ENCODE assay signal across 8 mouse cellular contexts in genomic region chr16:34343968-34344367, GRCm38 (mm10).
DNase-seq lines count a peak whose midpoint lies in the region; ATAC-seq lines count a peak whose summit lies in the region.

No protein-coding gene starts in this region.

- DNase-seq in heart, adult 18-20 months: peak; percentile 60 to 75
- peak; percentile 11 for DNase-seq in 416B (ENCODE audit: low read depth)
- DNase-seq in adrenal gland, adult 2 months: peak; percentile 46
- peak; percentile 43 to 71 for DNase-seq in layer of hippocampus, postnatal 14 days (ENCODE audit: low spot score in 2 of 2)
- peak; percentile 36 for DNase-seq in right cerebral cortex, postnatal 25 days
- DNase-seq in gastrocnemius, adult 8-10 months (ENCODE audit: low spot score in 2 of 2): no peak

- H3K9me3 ChIP-seq in heart, embryonic 11.5 days (replicated peaks; ENCODE audit: control insufficient read depth, low read length): no peaks in the 10 kb centered on the region
- no peaks in the 10 kb centered on the region for H3K9me3 ChIP-seq in heart, embryonic 15.5 days (replicated peaks)

- H3K4me2 ChIP-seq in heart, embryonic 11.5 days: no peak overlapping the region
- H3K4me2 ChIP-seq in heart, embryonic 15.5 days: no peak overlapping the region

- no peaks in the 10 kb centered on the region for H3K27me3 ChIP-seq in heart, embryonic 11.5 days (ENCODE audit: control insufficient read depth, insufficient read depth, low read length)
- no peaks in the 10 kb centered on the region for H3K27me3 ChIP-seq in heart, embryonic 15.5 days

- no peak overlapping the region for H3K4me3 ChIP-seq in heart, embryonic 11.5 days (ENCODE audit: low read depth, low read length)
- no peak overlapping the region for H3K4me3 ChIP-seq in heart, embryonic 15.5 days

- peaks cover 15% of the 10 kb centered on the region for H3K4me1 ChIP-seq in heart, embryonic 11.5 days (ENCODE audit: control insufficient read depth, insufficient read depth, low read length)
- H3K4me1 ChIP-seq in heart, embryonic 15.5 days (replicated peaks): peaks cover 31% of the 10 kb centered on the region

- H3K36me3 ChIP-seq in heart, embryonic 11.5 days (ENCODE audit: control insufficient read depth, insufficient read depth, low read length): no peaks in the 10 kb centered on the region
- H3K36me3 ChIP-seq in heart, embryonic 15.5 days: no peaks in the 10 kb centered on the region

- 45% methylated on average over 1 of the region's 1 CpGs for WGBS in heart, embryonic 11.5 days (ENCODE audit: insufficient replicate concordance)
- WGBS in heart, embryonic 15.5 days: 32% methylated on average over 1 of the region's 1 CpGs

- ATAC-seq in heart, embryonic 11.5 days (replicated peaks; ENCODE audit: insufficient number of reproducible peaks, low FRiP score, low TSS enrichment): no peak
- ATAC-seq in heart, embryonic 15.5 days (replicated peaks; ENCODE audit: insufficient number of reproducible peaks, insufficient read depth, low FRiP score, low read depth): no peak

- no peak overlapping the region for H3K27ac ChIP-seq in heart, embryonic 11.5 days (ENCODE audit: low read depth, low read length)
- H3K27ac ChIP-seq in heart, embryonic 15.5 days: peak overlapping the region; percentile 28; the same call in 1 of the 2 replicates

- no peak overlapping the region for H3K9ac ChIP-seq in heart, embryonic 11.5 days (ENCODE audit: low read depth, low read length)
- no peak overlapping the region; the same call in 1 of the 2 replicates for H3K9ac ChIP-seq in heart, embryonic 15.5 days

Comparison
In these comparisons a context has a peak if more than half of its experiments do, and no peak if none do; other contexts are left out.
1. DNase-seq: peak in heart, adult 18-20 months (2 of 2), 416B (single experiment), adrenal gland, adult 2 months (single experiment), layer of hippocampus, postnatal 14 days (2 of 2) and right cerebral cortex, postnatal 25 days (single experiment); none in gastrocnemius, adult 8-10 months (0 of 2).